Mouse (Mus musculus) activated CD4-positive, CD25-positive, alpha-beta regulatory T cell, adult 4 months (primary cell): ENCODE measurements around the gene H2-D1. TPM values are rescaled to one million over a fixed set of nuclear protein-coding genes. Genes with fewer than 3 reads are reported as not detected.

Experiments used
- ATAC-seq: one replicate; pipeline ENCODE4 v1.8.0; 2017
- polyA plus RNA-seq, 2 experiments: library from polyadenylated mRNA; unstranded; fragments of 100-300 nt; shearing (Covaris generic); gene quantifications; one replicate each; pipeline ENCODE4 v1.2.1; 2017

H2-D1 gene
- polyA plus RNA-seq, 2 experiments from 2014 or later, result 3,460 to 4,099 TPM

- ATAC-seq, result no peak
Measured at GRCm38 (mm10) chr17:35240384-35241304, 21.9 kb upstream of the H2-D1 start.

GRCm38 (mm10) chr17:35241305-35242014 is 21.1 kb upstream of the H2-D1 start, which contains the start of gene Ddx39b:
Ddx39b (plus strand) TSS chr17:35241746.
- peak; percentile 70 for ATAC-seq

- ATAC-seq, result peak; percentile 32
Measured at GRCm38 (mm10) chr17:35242015-35242941, 20.3 kb upstream of the H2-D1 start.

DNA sequence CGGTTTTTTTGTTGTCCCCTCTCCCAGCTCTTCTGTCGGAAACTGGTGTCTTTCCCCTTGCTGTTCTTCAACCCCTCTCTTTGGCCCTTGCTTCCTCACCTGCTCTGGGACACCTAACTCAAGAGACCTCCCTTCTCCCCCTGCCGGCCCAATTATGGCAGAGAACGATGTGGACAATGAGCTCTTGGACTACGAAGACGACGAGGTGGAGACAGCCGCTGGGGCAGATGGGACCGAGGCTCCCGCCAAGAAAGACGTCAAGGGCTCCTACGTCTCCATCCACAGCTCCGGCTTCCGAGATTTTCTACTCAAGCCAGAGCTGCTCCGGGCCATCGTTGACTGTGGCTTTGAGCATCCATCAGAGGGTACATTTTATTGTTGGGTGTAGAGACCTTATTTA is 19.4 kb upstream of the H2-D1 start:
- ATAC-seq, result no peak

DNA sequence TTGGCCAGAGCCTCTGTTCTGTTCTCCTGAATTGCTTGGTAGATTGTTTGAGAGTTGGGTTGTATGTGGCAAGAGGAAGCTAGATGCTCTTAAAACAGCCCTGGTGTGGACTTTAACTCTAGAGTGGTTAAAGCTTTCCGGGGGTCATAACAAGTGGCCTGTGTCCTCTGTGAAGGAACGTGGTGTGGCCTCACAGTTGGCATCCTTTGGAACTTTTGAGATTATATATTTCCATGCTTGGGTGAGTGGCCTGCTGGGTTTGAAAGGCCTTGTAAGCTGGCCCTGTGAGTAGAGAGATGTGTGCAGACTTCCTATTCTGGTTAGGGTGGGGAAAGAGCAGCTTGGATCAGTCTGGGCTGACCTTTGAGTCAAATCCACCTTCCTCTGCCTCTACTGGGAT is 17.5 kb upstream of the H2-D1 start:
- no peak for ATAC-seq

GRCm38 (mm10) chr17:35245731-35246623 is 16.6 kb upstream of the H2-D1 start:
- no peak for ATAC-seq

DNA sequence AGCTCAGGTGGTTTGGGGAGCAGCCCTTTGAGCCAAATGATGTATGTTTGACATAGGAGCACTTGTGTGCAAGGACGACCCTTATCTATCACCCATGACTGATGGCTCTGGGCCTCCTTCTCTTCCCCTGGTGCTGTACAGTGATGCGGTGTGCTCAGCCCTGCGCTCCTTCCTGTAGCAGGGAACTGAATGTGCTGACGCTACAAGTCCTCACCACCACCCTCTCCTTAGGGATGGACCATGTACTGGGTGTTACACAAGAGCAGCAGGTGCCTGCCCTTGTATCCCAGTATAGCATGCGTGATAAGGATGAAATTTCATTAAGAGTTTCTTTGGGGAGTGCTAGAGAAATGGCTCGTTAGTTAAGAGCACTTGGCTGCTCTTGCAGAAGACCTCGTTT is 15.4 kb upstream of the H2-D1 start:
- ATAC-seq, result no peak

DNA sequence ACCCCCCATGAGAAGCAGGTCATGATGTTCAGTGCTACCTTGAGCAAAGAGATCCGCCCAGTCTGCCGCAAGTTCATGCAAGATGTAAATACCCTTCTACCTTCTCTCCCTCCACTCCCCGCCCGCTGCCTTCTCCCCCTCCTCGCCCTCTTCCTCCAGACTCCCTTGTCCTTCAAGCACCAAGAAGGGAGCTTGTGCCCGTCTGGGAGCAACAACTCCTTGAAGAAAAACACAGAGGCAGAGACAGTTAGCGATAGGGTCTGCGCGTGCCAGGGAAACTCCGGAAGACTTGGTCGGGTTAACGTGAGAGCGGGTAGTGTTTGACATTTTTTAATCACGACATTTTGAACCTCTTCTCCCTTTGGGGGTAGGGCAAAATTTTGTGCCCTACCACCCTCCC is 13.5 kb upstream of the H2-D1 start:
- ATAC-seq, result no peak

GRCm38 (mm10) chr17:35249451-35250197 is 12.9 kb upstream of the H2-D1 start:
- no peak for ATAC-seq

- no peak for ATAC-seq
Measured at GRCm38 (mm10) chr17:35250348-35251120, 12.0 kb upstream of the H2-D1 start.

DNA sequence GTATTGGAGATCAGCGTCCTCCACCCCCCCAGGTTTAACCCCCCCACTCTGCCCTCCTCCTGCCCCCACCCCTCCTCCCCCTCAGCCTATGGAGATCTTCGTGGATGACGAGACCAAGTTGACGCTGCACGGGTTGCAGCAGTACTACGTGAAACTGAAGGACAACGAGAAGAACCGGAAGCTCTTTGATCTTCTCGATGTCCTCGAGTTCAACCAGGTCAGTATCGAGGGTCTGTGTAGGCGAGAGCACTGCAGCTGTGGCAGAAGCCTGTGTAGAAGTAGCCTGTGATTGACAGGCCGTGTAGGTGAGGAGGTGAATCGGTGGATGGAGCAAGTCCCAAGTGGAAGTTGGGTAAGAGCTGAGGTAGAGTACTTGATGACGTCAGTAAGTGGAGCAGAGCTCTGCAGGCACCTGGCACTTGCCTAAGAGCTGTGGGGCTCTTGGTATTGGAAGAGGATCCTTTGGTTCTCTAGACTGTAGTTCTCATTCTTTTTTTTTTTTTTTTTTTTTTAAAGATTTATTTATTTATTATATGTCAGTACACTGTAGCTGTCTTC is 11.3 kb upstream of the H2-D1 start:
- no peak for ATAC-seq

DNA sequence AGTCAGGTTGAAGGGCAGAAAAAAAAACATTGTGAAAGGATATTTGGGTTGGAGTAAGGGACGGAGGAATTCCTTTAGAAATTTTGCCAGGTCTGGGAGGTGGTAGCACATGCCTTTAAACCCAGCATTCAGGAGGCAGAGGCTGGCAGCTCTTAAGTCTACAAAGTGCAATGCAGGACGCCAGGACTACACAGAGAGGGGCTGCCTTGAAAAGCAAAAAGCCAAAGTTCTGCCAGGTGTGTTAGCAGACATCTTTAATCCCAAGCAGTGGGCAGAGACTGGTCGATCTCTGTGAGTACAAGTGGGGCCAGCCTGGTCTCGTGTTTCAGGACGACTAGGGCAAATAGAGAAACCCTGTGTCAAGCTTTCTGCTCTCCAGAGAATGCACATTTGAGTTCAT is 10.5 kb upstream of the H2-D1 start:
- no peak for ATAC-seq

DNA sequence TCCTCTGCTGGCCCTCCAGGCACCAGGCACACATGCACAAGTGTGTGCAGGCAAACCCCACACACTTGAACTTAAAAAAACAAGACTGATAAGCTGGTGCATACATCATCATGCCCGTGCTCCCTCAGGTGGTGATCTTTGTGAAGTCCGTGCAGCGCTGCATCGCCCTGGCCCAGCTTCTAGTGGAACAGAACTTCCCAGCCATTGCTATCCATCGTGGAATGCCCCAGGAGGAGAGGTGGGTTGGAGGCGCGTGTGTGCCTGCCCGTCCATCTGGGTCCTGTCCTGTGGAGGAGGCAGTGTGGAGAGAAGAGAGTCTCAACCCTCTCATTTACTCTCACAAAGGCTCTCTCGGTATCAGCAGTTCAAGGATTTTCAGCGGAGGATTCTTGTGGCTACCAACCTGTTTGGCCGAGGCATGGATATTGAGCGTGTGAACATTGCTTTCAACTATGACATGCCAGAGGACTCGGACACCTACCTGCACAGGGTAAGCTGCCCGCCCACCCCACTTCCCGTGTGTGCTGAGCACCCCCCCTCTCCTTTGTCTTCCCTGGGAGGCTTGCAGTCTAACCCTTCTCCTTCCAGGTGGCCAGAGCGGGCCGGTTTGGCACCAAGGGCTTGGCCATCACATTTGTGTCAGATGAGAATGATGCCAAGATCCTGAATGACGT is 9.8 kb upstream of the H2-D1 start:
- no peak for ATAC-seq

GRCm38 (mm10) chr17:35253293-35254093 is 9.0 kb upstream of the H2-D1 start:
- ATAC-seq, result no peak

GRCm38 (mm10) chr17:35254241-35255098 is 8.1 kb upstream of the H2-D1 start:
- peak; percentile 30 for ATAC-seq

- no peak for ATAC-seq
Measured at GRCm38 (mm10) chr17:35255301-35255700, 7.2 kb upstream of the H2-D1 start.

- no peak for ATAC-seq
Measured at GRCm38 (mm10) chr17:35255704-35256103, 6.8 kb upstream of the H2-D1 start.
